Mouse (Mus musculus): ENCODE measurements at regions not wholly inside any gene's neighbourhood (a gene's known extent, or its start where the extent isn't known, plus 50 kb on each side); places are given as distances from the start of the nearest gene placed in this dataset.
A peak's percentile ranks its signal among the peaks of the same experiment; 100 is the strongest.

GRCm38 (mm10) chr5:49909483-49909882 is 149.3 kb downstream of the Adgra3 start:
- Histone ChIP-seq H3K27ac (no peak overlapping the region), H3K27me3 (ENCODE audit: poor library complexity, severe bottlenecking) (no peaks in the 10 kb centered on the region), H3K36me3 (replicated peaks) (no peaks in the 10 kb centered on the region), H3K4me3 (no peak overlapping the region), H3K9me3 (no peaks in the 10 kb centered on the region), H3K4me1 (no peaks in the 10 kb centered on the region)
- 93% methylated on average over 1 of the region's 1 CpGs for WGBS
- DNase-seq (ENCODE audit: extremely low spot score, low spot score), result no peak

DNA sequence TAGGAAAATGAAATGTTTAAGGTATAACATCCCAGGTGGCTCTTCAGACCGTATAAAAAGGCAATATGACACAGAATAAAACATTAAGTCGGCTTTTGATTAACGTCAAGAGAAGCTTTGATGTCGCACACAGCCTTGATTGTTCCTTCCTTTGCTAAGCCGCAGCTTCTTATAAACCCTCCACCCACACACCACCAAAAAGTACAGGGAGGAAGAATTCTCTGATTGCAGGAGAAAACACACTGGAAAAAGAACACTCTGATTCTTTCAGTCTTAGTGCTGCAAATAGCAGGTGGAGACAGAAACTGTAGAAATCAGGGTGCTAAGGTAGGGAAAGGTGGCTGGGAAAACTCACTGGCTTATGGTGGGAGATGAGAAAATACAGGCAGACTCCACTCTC is 162.7 kb downstream of the Adgra3 start:
- 90% methylated on average over 5 of the region's 5 CpGs for WGBS
- Histone ChIP-seq H3K4me1 (no peaks in the 10 kb centered on the region), H3K4me3 (no peak overlapping the region), H3K9me3 (no peaks in the 10 kb centered on the region), H3K27ac (no peak overlapping the region), H3K27me3 (ENCODE audit: poor library complexity, severe bottlenecking) (no peaks in the 10 kb centered on the region), H3K36me3 (replicated peaks) (no peaks in the 10 kb centered on the region)
- DNase-seq (ENCODE audit: extremely low spot score, low spot score), result no peak

- no peaks in the 10 kb centered on the region for H3K36me3 ChIP-seq (replicated peaks)
- H3K4me1 ChIP-seq, result peaks cover 20% of the 10 kb centered on the region
- no peak overlapping the region for H3K27ac ChIP-seq
- H3K9me3 ChIP-seq, result no peaks in the 10 kb centered on the region
- 27% methylated on average over 2 of the region's 2 CpGs for WGBS
- no peak for DNase-seq (ENCODE audit: extremely low spot score, low spot score)
- no peaks in the 10 kb centered on the region for H3K27me3 ChIP-seq (ENCODE audit: poor library complexity, severe bottlenecking)
- no peak overlapping the region for H3K4me3 ChIP-seq
These were observed 178.4 kb downstream of the Adgra3 start for GRCm38 (mm10) chr5:49880383-49880782.

GRCm38 (mm10) chr5:49876240-49876639 is 182.6 kb downstream of the Adgra3 start:
- WGBS, result 10% methylated on average over 1 of the region's 1 CpGs
- Histone ChIP-seq H3K4me1 (peaks cover 20% of the 10 kb centered on the region), H3K27ac (no peak overlapping the region), H3K9me3 (no peaks in the 10 kb centered on the region), H3K36me3 (replicated peaks) (no peaks in the 10 kb centered on the region), H3K27me3 (ENCODE audit: poor library complexity, severe bottlenecking) (no peaks in the 10 kb centered on the region), H3K4me3 (no peak overlapping the region)
- DNase-seq (ENCODE audit: extremely low spot score, low spot score), result no peak

DNA sequence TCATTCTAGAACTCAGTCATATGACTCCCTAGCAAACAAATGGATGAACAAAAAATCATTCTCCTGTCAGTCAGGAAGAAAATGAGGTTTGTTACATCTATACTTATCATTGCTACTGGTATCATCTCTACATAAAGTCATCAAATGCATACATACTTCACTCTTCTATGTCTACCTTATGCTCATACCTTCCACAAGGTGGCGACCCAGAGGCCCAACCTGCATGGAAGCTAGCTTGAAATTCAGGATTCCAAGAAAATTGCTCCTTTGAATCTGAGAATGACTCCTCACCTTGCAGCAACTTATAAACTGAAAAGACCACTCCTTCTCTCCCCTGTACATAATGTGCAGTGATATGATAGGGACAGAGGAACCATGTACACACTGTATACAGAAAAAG is 201.6 kb downstream of the Adgra3 start:
- WGBS, result 52% methylated on average over 1 of the region's 1 CpGs
- DNase-seq (ENCODE audit: extremely low spot score, low spot score), result no peak

GRCm38 (mm10) chr5:49856036-49856435 is 202.8 kb downstream of the Adgra3 start:
- no peak overlapping the region for H3K27ac ChIP-seq
- no peaks in the 10 kb centered on the region for H3K9me3 ChIP-seq
- H3K4me3 ChIP-seq, result no peak overlapping the region
- no peak for DNase-seq (ENCODE audit: extremely low spot score, low spot score)
- WGBS, result 92% methylated on average over 2 of the region's 2 CpGs
- H3K36me3 ChIP-seq (replicated peaks), result no peaks in the 10 kb centered on the region
- no peaks in the 10 kb centered on the region for H3K4me1 ChIP-seq
- H3K27me3 ChIP-seq (ENCODE audit: poor library complexity, severe bottlenecking), result no peaks in the 10 kb centered on the region

More for the DNA sequence above, 201.6 kb downstream of the Adgra3 start:
- Histone ChIP-seq H3K36me3 (replicated peaks) (no peaks in the 10 kb centered on the region), H3K4me3 (no peak overlapping the region), H3K27me3 (ENCODE audit: poor library complexity, severe bottlenecking) (no peaks in the 10 kb centered on the region), H3K9me3 (no peaks in the 10 kb centered on the region), H3K4me1 (no peaks in the 10 kb centered on the region), H3K27ac (no peak overlapping the region)

GRCm38 (mm10) chr5:49848680-49849079 is 210.1 kb downstream of the Adgra3 start:
- H3K4me1 ChIP-seq, result no peaks in the 10 kb centered on the region
- no peaks in the 10 kb centered on the region for H3K27me3 ChIP-seq (ENCODE audit: poor library complexity, severe bottlenecking)
- no peaks in the 10 kb centered on the region for H3K9me3 ChIP-seq
- H3K36me3 ChIP-seq (replicated peaks), result no peaks in the 10 kb centered on the region
- 76% methylated on average over 5 of the region's 5 CpGs for WGBS
- H3K27ac ChIP-seq, result no peak overlapping the region
- no peak for DNase-seq (ENCODE audit: extremely low spot score, low spot score)
- H3K4me3 ChIP-seq, result no peak overlapping the region

- DNase-seq (ENCODE audit: extremely low spot score, low spot score), result no peak
- H3K4me3 ChIP-seq, result no peak overlapping the region
These were observed 210.6 kb downstream of the Adgra3 start for GRCm38 (mm10) chr5:49848174-49848573.

GRCm38 (mm10) chr5:49818832-49819231 is 240.0 kb downstream of the Adgra3 start:
- Histone ChIP-seq H3K4me3 (no peak overlapping the region), H3K27me3 (ENCODE audit: poor library complexity, severe bottlenecking) (no peaks in the 10 kb centered on the region), H3K9me3 (no peaks in the 10 kb centered on the region), H3K36me3 (replicated peaks) (no peaks in the 10 kb centered on the region), H3K4me1 (peaks cover 3% of the 10 kb centered on the region; the same call in 1 of the 2 replicates), H3K27ac (no peak overlapping the region)
- 86% methylated on average over 5 of the region's 5 CpGs for WGBS
- DNase-seq (ENCODE audit: extremely low spot score, low spot score), result no peak

More at GRCm38 (mm10) chr5:49848174-49848573, 210.6 kb downstream of the Adgra3 start:
- Histone ChIP-seq H3K9me3 (no peaks in the 10 kb centered on the region), H3K4me1 (no peaks in the 10 kb centered on the region), H3K27ac (no peak overlapping the region), H3K27me3 (ENCODE audit: poor library complexity, severe bottlenecking) (no peaks in the 10 kb centered on the region), H3K36me3 (replicated peaks) (no peaks in the 10 kb centered on the region)

- Histone ChIP-seq H3K4me3 (no peak overlapping the region), H3K36me3 (replicated peaks) (no peaks in the 10 kb centered on the region), H3K27ac (no peak overlapping the region), H3K9me3 (no peaks in the 10 kb centered on the region), H3K4me1 (peaks cover 9% of the 10 kb centered on the region; the same call in 1 of the 2 replicates), H3K27me3 (ENCODE audit: poor library complexity, severe bottlenecking) (no peaks in the 10 kb centered on the region)
- 80% methylated on average over 3 of the region's 3 CpGs for WGBS
- DNase-seq (ENCODE audit: extremely low spot score, low spot score), result no peak
These were observed 242.1 kb downstream of the Adgra3 start for GRCm38 (mm10) chr5:49816751-49817150.

DNA sequence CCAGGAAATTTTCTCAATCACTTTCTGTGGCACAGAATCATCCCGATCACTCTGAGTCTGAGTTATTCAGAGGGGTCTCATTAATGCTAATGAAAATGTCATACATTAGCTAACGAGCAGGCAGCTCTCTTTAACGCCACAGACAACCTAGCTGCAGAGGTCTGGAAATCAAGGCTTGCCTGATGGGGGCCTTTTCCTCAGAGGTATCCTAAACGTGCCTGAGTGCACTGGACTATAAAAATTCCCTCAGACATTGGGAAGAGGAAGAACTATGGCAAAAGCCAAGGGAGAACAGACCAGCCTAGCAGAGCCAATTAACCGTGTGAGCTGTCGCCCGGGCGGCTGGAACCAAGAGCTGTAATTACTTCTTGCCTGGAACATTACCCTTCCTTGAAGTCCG is 245.5 kb downstream of the Adgra3 start:
- no peaks in the 10 kb centered on the region for H3K9me3 ChIP-seq
- no peaks in the 10 kb centered on the region for H3K36me3 ChIP-seq (replicated peaks)
- no peak overlapping the region for H3K27ac ChIP-seq
- H3K4me1 ChIP-seq, result peaks cover 9% of the 10 kb centered on the region; the same call in 1 of the 2 replicates
- 49% methylated on average over 9 of the region's 9 CpGs for WGBS
- H3K4me3 ChIP-seq, result no peak overlapping the region
- peak; percentile 21 for DNase-seq (ENCODE audit: extremely low spot score, low spot score)
- no peaks in the 10 kb centered on the region for H3K27me3 ChIP-seq (ENCODE audit: poor library complexity, severe bottlenecking)

DNA sequence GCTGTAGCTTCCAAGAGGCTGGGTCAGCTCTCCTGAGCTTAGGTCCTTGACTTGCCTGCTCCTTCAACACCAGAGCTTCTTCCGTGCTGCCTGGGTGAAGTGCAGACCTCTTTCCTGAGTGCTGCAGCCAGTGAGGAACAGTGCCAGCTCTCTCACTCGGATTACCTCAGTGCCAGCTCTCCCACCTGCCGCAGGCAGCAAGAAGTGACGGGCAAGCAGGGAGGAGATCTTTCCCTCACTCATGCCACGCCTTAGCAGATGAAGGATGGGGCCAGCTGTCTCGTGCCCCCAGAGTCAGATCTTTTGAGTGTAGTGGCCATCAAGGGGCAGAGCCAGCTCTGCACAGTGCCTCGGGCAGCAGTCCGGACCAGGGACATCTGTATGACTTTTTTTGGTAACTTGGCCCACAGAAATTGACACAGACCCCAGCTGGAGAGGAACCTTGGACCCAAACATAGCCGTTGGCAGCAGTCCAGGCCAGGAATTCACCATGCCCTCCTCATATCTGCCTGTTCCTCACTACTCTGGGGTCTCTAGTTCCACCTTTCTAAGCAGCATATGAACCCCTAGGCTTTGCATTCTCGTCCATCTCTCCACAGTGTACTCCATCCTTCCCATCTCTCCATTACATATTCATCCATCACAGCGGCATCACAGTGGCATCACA is 263.9 kb upstream of the Kcnip4 start:
- Histone ChIP-seq H3K36me3 (replicated peaks) (no peaks in the 10 kb centered on the region), H3K4me1 (no peaks in the 10 kb centered on the region), H3K9me3 (no peaks in the 10 kb centered on the region), H3K4me3 (no peak overlapping the region), H3K27me3 (ENCODE audit: poor library complexity, severe bottlenecking) (no peaks in the 10 kb centered on the region), H3K27ac (no peak overlapping the region)
- no peak for DNase-seq (ENCODE audit: extremely low spot score, low spot score)
- WGBS, result 86% methylated on average over 11 of the region's 11 CpGs

DNA sequence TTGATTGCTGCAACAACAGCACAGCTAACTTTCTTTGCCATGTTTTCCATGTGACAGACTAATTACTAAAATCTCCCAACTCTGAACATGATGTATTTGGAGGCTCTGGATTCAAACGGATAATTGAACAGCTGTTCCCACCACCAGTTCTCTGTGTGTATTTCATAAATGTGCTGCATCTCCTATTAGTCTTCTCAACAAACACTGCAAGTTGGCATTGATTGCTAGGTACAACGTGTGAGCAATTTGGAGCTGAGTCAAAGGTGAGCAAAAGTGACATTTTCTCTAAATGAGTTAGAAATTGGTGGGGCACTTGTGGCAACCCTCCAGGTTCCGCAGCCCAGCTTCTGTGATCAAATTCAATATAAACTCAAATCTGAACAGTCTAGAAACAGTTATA is 259.0 kb upstream of the Kcnip4 start:
- 83% methylated on average over 3 of the region's 3 CpGs for WGBS

GRCm38 (mm10) chr5:49761054-49761453 is 236.3 kb upstream of the Kcnip4 start:
- Histone ChIP-seq H3K27ac (no peak overlapping the region), H3K36me3 (replicated peaks) (no peaks in the 10 kb centered on the region), H3K4me3 (no peak overlapping the region), H3K4me1 (no peaks in the 10 kb centered on the region), H3K27me3 (ENCODE audit: poor library complexity, severe bottlenecking) (no peaks in the 10 kb centered on the region), H3K9me3 (no peaks in the 10 kb centered on the region)
- no peak for DNase-seq (ENCODE audit: extremely low spot score, low spot score)
- WGBS, result 84% methylated on average over 4 of the region's 4 CpGs

More for the DNA sequence above, 259.0 kb upstream of the Kcnip4 start:
- DNase-seq (ENCODE audit: extremely low spot score, low spot score), result no peak
- Histone ChIP-seq H3K27ac (no peak overlapping the region), H3K4me3 (no peak overlapping the region), H3K36me3 (replicated peaks) (no peaks in the 10 kb centered on the region), H3K4me1 (no peaks in the 10 kb centered on the region), H3K9me3 (no peaks in the 10 kb centered on the region), H3K27me3 (ENCODE audit: poor library complexity, severe bottlenecking) (no peaks in the 10 kb centered on the region)
